Mouse (Mus musculus): ENCODE measurements at regions not wholly inside any gene's neighbourhood (a gene's known extent, or its start where the extent isn't known, plus 50 kb on each side); places are given as distances from the start of the nearest gene placed in this dataset.

DNA sequence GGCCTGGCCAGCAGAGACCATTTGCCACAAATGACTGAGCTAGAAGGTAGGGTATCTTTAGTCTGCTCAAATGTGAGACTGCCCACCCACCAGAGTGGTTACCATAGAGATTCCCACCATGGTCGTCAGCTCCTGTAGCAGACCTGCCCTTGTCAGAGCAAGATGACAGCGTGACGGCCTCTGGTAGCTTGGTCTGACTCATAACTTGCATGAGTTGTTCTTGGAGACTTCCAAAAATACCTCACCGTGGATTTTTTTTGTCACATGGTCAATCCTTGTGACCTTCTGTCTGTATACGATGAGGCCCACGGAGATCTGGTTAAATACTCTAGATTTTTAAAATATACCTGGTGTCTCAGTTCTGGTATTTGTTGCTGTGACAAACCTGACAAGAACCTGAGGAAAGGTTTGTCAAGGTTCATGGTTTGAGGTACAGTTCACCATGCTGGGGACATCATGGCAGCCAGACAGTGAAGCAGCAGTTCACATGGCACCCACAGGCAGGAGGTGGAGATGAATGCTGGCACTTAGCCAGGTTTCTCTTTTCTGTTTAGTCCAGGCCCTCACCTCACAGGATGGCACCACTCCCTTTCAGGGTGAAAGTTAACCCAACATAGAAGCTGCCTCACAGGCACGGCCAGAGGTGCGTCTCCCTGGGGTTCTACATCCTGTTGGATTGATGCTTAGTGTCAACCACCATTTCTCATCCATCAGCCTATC lies 91.4 kb upstream of the Ctnnb1 start:
- WGBS: 90% methylated on average over 8 of the region's 8 CpGs
- Histone ChIP-seq H3K9ac (ENCODE audit: low read length) (no peak overlapping the region), H3K27me3 (ENCODE audit: control insufficient read depth, insufficient read depth, low read length) (no peaks in the 10 kb centered on the region), H3K9me3 (ENCODE audit: control insufficient read depth, low read length) (no peaks in the 10 kb centered on the region), H3K36me3 (ENCODE audit: control insufficient read depth, insufficient read depth, low read length) (no peaks in the 10 kb centered on the region), H3K4me3 (ENCODE audit: low read depth, low read length) (no peak overlapping the region), H3K4me2 (ENCODE audit: low read depth) (no peak overlapping the region), H3K27ac (ENCODE audit: low read depth, low read length) (no peak overlapping the region), H3K4me1 (ENCODE audit: control insufficient read depth, insufficient read depth, low read length) (no peaks in the 10 kb centered on the region)
- ATAC-seq (ENCODE audit: insufficient read depth, low FRiP score, low TSS enrichment) (no peak), DNase-seq (ENCODE audit: low spot score) (no peak)

DNA sequence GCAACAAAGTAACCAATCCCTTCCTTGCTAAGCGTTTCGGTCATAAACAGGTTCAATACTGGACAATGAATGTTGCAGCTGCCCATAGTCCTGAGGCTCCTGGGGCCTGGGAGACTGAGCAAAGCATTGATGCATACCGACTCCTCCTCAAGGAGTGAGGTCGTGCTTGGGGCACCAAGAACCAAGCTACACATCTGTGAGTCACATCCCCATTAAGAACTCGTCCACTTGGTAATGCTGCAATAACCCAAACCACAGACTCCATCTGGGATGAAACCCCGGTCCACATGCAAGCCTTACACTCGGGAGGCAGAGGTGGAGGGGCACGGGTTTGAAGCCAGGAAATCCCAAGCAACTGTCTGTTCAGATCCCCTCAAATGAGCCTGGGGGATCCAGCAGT lies 85.3 kb upstream of the Ctnnb1 start:
- DNase-seq (ENCODE audit: low spot score): no peak
- no peak for ATAC-seq (ENCODE audit: insufficient read depth, low FRiP score, low TSS enrichment)
- H3K4me2 ChIP-seq (ENCODE audit: low read depth): no peak overlapping the region
- H3K9ac ChIP-seq (ENCODE audit: low read length): no peak overlapping the region
- H3K4me1 ChIP-seq (ENCODE audit: control insufficient read depth, insufficient read depth, low read length): no peaks in the 10 kb centered on the region
- no peak overlapping the region for H3K27ac ChIP-seq (ENCODE audit: low read depth, low read length)
- H3K4me3 ChIP-seq (ENCODE audit: low read depth, low read length): no peak overlapping the region
- 73% methylated on average over 8 of the region's 8 CpGs for WGBS
- no peaks in the 10 kb centered on the region for H3K36me3 ChIP-seq (ENCODE audit: control insufficient read depth, insufficient read depth, low read length)
- no peaks in the 10 kb centered on the region for H3K27me3 ChIP-seq (ENCODE audit: control insufficient read depth, insufficient read depth, low read length)
- no peaks in the 10 kb centered on the region for H3K9me3 ChIP-seq (ENCODE audit: control insufficient read depth, low read length)

DNA sequence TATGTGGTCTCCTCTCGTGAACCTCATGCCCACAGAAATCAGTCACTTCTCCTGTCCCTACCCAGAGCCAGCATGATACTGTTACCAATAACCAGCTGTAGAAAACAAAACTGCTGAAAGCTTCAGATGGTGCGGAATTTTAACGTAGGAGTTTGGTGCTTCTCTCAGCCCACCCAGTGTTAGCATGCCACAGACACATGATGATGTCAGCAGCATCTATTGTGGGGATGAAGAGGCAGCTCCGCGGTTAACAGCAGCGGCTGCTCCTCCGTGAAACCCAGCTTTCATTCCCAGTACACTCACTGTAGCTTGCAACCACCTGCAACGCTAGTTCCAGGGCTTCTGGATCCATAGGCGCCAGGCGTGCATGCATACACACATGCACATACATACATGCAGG lies 83.5 kb upstream of the Ctnnb1 start:
- Histone ChIP-seq H3K4me1 (ENCODE audit: control insufficient read depth, insufficient read depth, low read length) (no peaks in the 10 kb centered on the region), H3K9me3 (ENCODE audit: control insufficient read depth, low read length) (no peaks in the 10 kb centered on the region), H3K9ac (ENCODE audit: low read length) (no peak overlapping the region), H3K36me3 (ENCODE audit: control insufficient read depth, insufficient read depth, low read length) (no peaks in the 10 kb centered on the region), H3K4me2 (ENCODE audit: low read depth) (no peak overlapping the region), H3K4me3 (ENCODE audit: low read depth, low read length) (no peak overlapping the region), H3K27ac (ENCODE audit: low read depth, low read length) (no peak overlapping the region), H3K27me3 (ENCODE audit: control insufficient read depth, insufficient read depth, low read length) (no peaks in the 10 kb centered on the region)
- WGBS: 85% methylated on average over 10 of the region's 10 CpGs
- DNase-seq (ENCODE audit: low spot score) (no peak), ATAC-seq (ENCODE audit: insufficient read depth, low FRiP score, low TSS enrichment) (no peak)

DNA sequence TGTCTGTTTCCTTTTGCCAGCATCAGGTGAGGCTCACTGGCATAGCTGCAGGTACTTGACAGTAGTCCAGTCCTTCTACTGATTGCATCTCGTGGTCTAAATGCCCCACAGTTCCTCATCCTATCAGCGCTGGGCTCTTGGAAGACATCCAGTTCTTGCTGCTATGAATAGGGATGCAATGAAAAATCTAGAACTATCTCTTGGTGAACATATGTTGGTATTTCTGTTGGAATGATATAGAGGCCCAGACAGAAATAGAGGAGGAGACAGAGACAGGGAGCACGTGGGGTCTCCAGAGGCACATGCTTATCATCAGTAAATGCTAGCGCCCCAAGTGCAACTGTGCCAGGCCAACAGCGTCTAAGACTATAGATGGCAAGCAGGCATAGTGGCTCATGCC lies 81.4 kb upstream of the Ctnnb1 start:
- no peaks in the 10 kb centered on the region for H3K36me3 ChIP-seq (ENCODE audit: control insufficient read depth, insufficient read depth, low read length)
- 92% methylated on average over 5 of the region's 5 CpGs for WGBS
- H3K9me3 ChIP-seq (ENCODE audit: control insufficient read depth, low read length): no peaks in the 10 kb centered on the region
- ATAC-seq (ENCODE audit: insufficient read depth, low FRiP score, low TSS enrichment) (no peak), DNase-seq (ENCODE audit: low spot score) (no peak)
- H3K27ac ChIP-seq (ENCODE audit: low read depth, low read length): no peak overlapping the region
- no peak overlapping the region for H3K4me3 ChIP-seq (ENCODE audit: low read depth, low read length)
- no peaks in the 10 kb centered on the region for H3K4me1 ChIP-seq (ENCODE audit: control insufficient read depth, insufficient read depth, low read length)
- no peak overlapping the region for H3K4me2 ChIP-seq (ENCODE audit: low read depth)
- H3K27me3 ChIP-seq (ENCODE audit: control insufficient read depth, insufficient read depth, low read length): no peaks in the 10 kb centered on the region
- no peak overlapping the region for H3K9ac ChIP-seq (ENCODE audit: low read length)

DNA sequence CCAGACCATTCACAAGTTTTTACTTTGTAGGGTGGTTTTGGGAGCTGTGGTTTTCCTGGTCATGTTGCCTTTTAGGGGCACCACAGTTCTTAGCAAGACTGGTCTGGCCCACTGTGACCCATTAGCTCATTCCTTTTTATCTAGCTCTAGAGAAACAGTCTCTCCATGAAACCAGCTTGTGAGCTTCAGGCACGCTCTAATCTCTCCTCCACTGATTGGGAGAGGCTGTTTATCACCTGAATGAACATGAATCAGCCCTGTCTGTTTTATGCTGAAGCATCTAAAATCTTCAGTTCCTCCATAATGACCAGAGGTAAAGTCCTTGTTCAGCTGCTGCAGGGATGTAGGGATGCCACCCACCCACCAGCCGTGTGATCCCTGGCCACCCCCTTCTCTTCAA lies 80.1 kb upstream of the Ctnnb1 start:
- no peaks in the 10 kb centered on the region for H3K9me3 ChIP-seq (ENCODE audit: control insufficient read depth, low read length)
- H3K9ac ChIP-seq (ENCODE audit: low read length): no peak overlapping the region
- 85% methylated on average over 2 of the region's 2 CpGs for WGBS

DNA sequence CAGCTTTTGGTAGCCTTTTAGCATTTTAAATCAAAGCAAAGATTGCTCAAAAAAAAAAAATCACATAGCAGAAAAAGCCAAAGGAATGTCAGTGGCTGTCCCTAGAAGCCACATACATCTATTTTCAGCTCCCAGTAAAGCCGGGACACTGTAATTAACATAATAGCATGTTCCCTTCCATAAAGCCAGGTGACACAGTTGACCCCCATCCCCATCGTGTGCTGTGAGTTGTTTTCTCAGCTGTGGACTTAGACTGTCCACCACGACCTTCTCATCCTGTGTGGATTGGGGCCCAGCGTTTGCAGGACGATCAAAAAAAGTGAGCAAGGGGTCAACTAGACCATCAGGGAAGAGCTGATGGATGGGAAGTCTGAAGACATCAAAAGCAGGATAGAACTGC lies 78.9 kb upstream of the Ctnnb1 start:
- DNase-seq (ENCODE audit: low spot score): no peak
- ATAC-seq (ENCODE audit: insufficient read depth, low FRiP score, low TSS enrichment): no peak

More for the DNA sequence above, 80.1 kb upstream of the Ctnnb1 start:
- Histone ChIP-seq H3K27ac (ENCODE audit: low read depth, low read length) (no peak overlapping the region), H3K36me3 (ENCODE audit: control insufficient read depth, insufficient read depth, low read length) (no peaks in the 10 kb centered on the region), H3K4me3 (ENCODE audit: low read depth, low read length) (no peak overlapping the region), H3K4me1 (ENCODE audit: control insufficient read depth, insufficient read depth, low read length) (no peaks in the 10 kb centered on the region), H3K27me3 (ENCODE audit: control insufficient read depth, insufficient read depth, low read length) (no peaks in the 10 kb centered on the region), H3K4me2 (ENCODE audit: low read depth) (no peak overlapping the region)
- ATAC-seq (ENCODE audit: insufficient read depth, low FRiP score, low TSS enrichment) (no peak), DNase-seq (ENCODE audit: low spot score) (no peak)

DNA sequence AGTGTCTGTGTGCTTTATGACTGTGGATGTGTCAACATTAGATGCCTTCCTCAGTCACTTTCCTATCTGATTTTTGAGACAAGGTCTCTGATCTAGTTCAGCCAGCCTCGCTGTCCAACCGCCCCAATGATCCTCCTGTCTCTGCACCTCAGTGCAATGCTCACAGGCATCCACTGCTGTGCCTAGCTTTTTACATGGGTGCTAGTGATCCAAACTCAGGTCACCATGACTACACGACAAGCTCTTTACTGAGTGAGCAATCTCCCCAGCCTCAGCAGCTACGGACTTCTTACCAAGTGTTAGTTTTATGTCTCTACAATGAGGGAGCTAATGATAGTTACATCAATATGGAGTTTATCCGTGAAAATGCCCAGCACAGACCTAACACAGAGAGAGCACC lies 77.1 kb upstream of the Ctnnb1 start:
- DNase-seq (ENCODE audit: low spot score) (no peak), ATAC-seq (ENCODE audit: insufficient read depth, low FRiP score, low TSS enrichment) (no peak)
- Histone ChIP-seq H3K4me3 (ENCODE audit: low read depth, low read length) (no peak overlapping the region), H3K27me3 (ENCODE audit: control insufficient read depth, insufficient read depth, low read length) (no peaks in the 10 kb centered on the region), H3K9me3 (ENCODE audit: control insufficient read depth, low read length) (no peaks in the 10 kb centered on the region), H3K4me2 (ENCODE audit: low read depth) (no peak overlapping the region), H3K9ac (ENCODE audit: low read length) (no peak overlapping the region), H3K27ac (ENCODE audit: low read depth, low read length) (no peak overlapping the region), H3K4me1 (ENCODE audit: control insufficient read depth, insufficient read depth, low read length) (no peaks in the 10 kb centered on the region), H3K36me3 (ENCODE audit: control insufficient read depth, insufficient read depth, low read length) (no peaks in the 10 kb centered on the region)
- 86% methylated on average over 5 of the region's 5 CpGs for WGBS

More for the DNA sequence above, 78.9 kb upstream of the Ctnnb1 start:
- H3K27me3 ChIP-seq (ENCODE audit: control insufficient read depth, insufficient read depth, low read length): no peaks in the 10 kb centered on the region
- no peak overlapping the region for H3K4me3 ChIP-seq (ENCODE audit: low read depth, low read length)
- H3K4me1 ChIP-seq (ENCODE audit: control insufficient read depth, insufficient read depth, low read length): no peaks in the 10 kb centered on the region
- WGBS: 53% methylated on average over 5 of the region's 5 CpGs
- H3K4me2 ChIP-seq (ENCODE audit: low read depth): no peak overlapping the region
- no peak overlapping the region for H3K9ac ChIP-seq (ENCODE audit: low read length)
- no peaks in the 10 kb centered on the region for H3K9me3 ChIP-seq (ENCODE audit: control insufficient read depth, low read length)
- H3K36me3 ChIP-seq (ENCODE audit: control insufficient read depth, insufficient read depth, low read length): no peaks in the 10 kb centered on the region
- H3K27ac ChIP-seq (ENCODE audit: low read depth, low read length): no peak overlapping the region

DNA sequence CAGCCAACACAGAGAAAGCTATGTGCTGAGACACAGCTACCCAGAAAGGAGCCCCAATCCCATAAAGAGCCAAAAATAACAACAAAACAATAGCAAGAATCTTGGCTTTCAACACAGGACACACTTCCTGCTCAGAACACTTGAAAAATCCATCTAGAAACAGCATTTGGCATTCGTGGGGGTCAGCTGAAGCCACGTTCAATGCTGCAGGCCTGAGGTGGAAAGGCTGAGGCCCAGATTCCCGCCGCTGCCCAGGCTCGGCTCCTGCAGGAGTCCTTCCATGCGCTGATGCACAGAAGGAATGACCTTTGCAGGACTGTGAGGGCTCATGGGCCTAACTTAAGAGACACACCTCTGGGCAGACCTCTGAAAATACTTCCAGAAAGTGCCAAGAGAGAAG lies 76.4 kb upstream of the Ctnnb1 start:
- Histone ChIP-seq H3K27ac (ENCODE audit: low read depth, low read length) (no peak overlapping the region), H3K9me3 (ENCODE audit: control insufficient read depth, low read length) (no peaks in the 10 kb centered on the region), H3K9ac (ENCODE audit: low read length) (no peak overlapping the region), H3K36me3 (ENCODE audit: control insufficient read depth, insufficient read depth, low read length) (no peaks in the 10 kb centered on the region), H3K27me3 (ENCODE audit: control insufficient read depth, insufficient read depth, low read length) (no peaks in the 10 kb centered on the region), H3K4me1 (ENCODE audit: control insufficient read depth, insufficient read depth, low read length) (no peaks in the 10 kb centered on the region), H3K4me3 (ENCODE audit: low read depth, low read length) (no peak overlapping the region), H3K4me2 (ENCODE audit: low read depth) (no peak overlapping the region)
- ATAC-seq (ENCODE audit: insufficient read depth, low FRiP score, low TSS enrichment) (no peak), DNase-seq (ENCODE audit: low spot score) (no peak)
- WGBS: 65% methylated on average over 6 of the region's 6 CpGs

DNA sequence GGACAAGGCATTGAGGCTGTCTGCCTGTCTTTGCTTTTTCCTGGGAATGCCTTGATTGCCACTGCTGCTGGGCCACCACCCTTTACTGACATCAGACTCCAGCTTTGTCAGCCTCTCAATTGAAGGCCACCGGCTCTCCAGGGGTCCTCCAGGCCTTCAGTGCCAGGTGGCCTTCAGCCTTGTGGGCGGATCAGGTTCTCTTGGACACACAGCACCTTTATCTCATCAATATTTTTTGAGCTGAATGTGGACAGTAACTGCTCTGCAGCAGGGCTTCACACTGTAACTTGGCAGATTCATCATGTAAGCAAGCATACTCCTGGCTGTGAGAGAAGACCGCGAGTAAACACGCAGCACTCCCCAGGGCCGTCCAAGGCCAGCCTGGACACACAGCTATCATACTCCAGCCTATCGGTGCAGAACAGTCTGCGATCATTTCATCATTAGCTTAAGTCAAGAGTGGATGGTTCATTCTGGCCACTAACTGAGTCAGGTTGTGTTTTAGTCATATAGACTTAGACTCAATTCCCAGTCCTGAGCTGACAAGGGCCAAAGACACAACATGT lies 75.9 kb upstream of the Ctnnb1 start:
- no peaks in the 10 kb centered on the region for H3K9me3 ChIP-seq (ENCODE audit: control insufficient read depth, low read length)
- H3K27ac ChIP-seq (ENCODE audit: low read depth, low read length): no peak overlapping the region
- 90% methylated on average over 8 of the region's 8 CpGs for WGBS
- no peaks in the 10 kb centered on the region for H3K4me1 ChIP-seq (ENCODE audit: control insufficient read depth, insufficient read depth, low read length)
- no peaks in the 10 kb centered on the region for H3K36me3 ChIP-seq (ENCODE audit: control insufficient read depth, insufficient read depth, low read length)
- H3K27me3 ChIP-seq (ENCODE audit: control insufficient read depth, insufficient read depth, low read length): no peaks in the 10 kb centered on the region
- no peak overlapping the region for H3K4me2 ChIP-seq (ENCODE audit: low read depth)
- no peak for ATAC-seq (ENCODE audit: insufficient read depth, low FRiP score, low TSS enrichment)
- H3K9ac ChIP-seq (ENCODE audit: low read length): no peak overlapping the region
- H3K4me3 ChIP-seq (ENCODE audit: low read depth, low read length): no peak overlapping the region
- DNase-seq (ENCODE audit: low spot score): no peak
